Mouse (Mus musculus) left cerebral cortex, postnatal 25 days (tissue): Measurements from ENCODE around the gene Utp20. TPM values are rescaled to one million over a fixed set of nuclear protein-coding genes. Genes with fewer than 3 reads are reported as not detected.
A peak's percentile ranks its signal among the peaks of the same experiment; 100 is the strongest.

Experiments used
- DNase-seq, 2 experiments: peaks; one replicate each; pipeline ENCODE4 v3.0.0; 2022; ENCODE audit warnings: low spot score in 2 of 2, mixed read lengths in 1 of 2
- intact Hi-C: fragments of 180-260 bp; cut with DNase I; formaldehyde crosslinking; loops from one replicate; pipeline ENCODE4 v1.15.1; 2025
- total RNA-seq, 2 experiments: library from RNA; stranded (reverse); gene quantifications; 2 replicates each; pipeline ENCODE4 v1.2.3; 2021

Utp20 gene
- total RNA-seq, 2 experiments from 2014 or later: 15.6 to 20.8 TPM

GRCm38 (mm10) chr10:88728166-88728565 lies 98.4 kb downstream of the Utp20 start:
- DNase-seq: no peak
- intact Hi-C loops: no loop called here

- peak; percentile 64 to 80 for DNase-seq
- intact Hi-C loops: no loop called here
These were observed 99.5 kb downstream of the Utp20 start for GRCm38 (mm10) chr10:88727128-88727527.

- intact Hi-C loops: no loop called here
- no peak for DNase-seq
These were observed 101.3 kb downstream of the Utp20 start for GRCm38 (mm10) chr10:88725343-88725742.

- intact Hi-C loops: no loop called here
- no peak for DNase-seq
These were observed 107.0 kb downstream of the Utp20 start for GRCm38 (mm10) chr10:88719618-88720017.

GRCm38 (mm10) chr10:88717756-88718025 lies 108.9 kb downstream of the Utp20 start:
- DNase-seq: no peak
- intact Hi-C loops: no loop called here

GRCm38 (mm10) chr10:88716986-88717755 lies 109.4 kb downstream of the Utp20 start:
- intact Hi-C loops: no loop called here
- no peak for DNase-seq

GRCm38 (mm10) chr10:88715621-88716020 lies 111.0 kb downstream of the Utp20 start:
- DNase-seq: no peak

GRCm38 (mm10) chr10:88714744-88715143 lies 111.9 kb downstream of the Utp20 start:
- intact Hi-C loops: no loop called here
- no peak for DNase-seq

More at GRCm38 (mm10) chr10:88715621-88716020, 111.0 kb downstream of the Utp20 start:
- intact Hi-C loops: no loop called here

- no peak for DNase-seq
- intact Hi-C loops: no loop called here
These were observed 114.2 kb downstream of the Utp20 start for GRCm38 (mm10) chr10:88712359-88712758.

- peak; percentile 65 to 88 for DNase-seq
These were observed 117.7 kb downstream of the Utp20 start for GRCm38 (mm10) chr10:88708671-88709523.

GRCm38 (mm10) chr10:88700938-88701337 lies 125.7 kb downstream of the Utp20 start:
- intact Hi-C loops: no loop called here
- no peak for DNase-seq

More at GRCm38 (mm10) chr10:88708671-88709523, 117.7 kb downstream of the Utp20 start:
- intact Hi-C loops: loop anchor here (5.0 kb wide), 1 partner anchor 87 kb away; no protein-coding TSS in a partner anchor

Other genes with a start within 250 kb of the Utp20 start
- gene Mybpc1, start 221.7 kb downstream of the Utp20 start, total RNA-seq: 1 to 10 TPM; 4.6 to 5.7 TPM
- not detected for gene Spic, start 141.8 kb downstream of the Utp20 start, total RNA-seq
- gene Arl1, start 95.9 kb downstream of the Utp20 start, total RNA-seq: 100 to 1,000 TPM; 125 to 129 TPM
- gene Slc5a8, start 59.2 kb upstream of the Utp20 start, total RNA-seq: under 1 TPM in 1 of 2 experiments, not detected in 1; 0.07 TPM